ENCODE assay signal across 9 mouse cellular contexts in the genomic region with DNA sequence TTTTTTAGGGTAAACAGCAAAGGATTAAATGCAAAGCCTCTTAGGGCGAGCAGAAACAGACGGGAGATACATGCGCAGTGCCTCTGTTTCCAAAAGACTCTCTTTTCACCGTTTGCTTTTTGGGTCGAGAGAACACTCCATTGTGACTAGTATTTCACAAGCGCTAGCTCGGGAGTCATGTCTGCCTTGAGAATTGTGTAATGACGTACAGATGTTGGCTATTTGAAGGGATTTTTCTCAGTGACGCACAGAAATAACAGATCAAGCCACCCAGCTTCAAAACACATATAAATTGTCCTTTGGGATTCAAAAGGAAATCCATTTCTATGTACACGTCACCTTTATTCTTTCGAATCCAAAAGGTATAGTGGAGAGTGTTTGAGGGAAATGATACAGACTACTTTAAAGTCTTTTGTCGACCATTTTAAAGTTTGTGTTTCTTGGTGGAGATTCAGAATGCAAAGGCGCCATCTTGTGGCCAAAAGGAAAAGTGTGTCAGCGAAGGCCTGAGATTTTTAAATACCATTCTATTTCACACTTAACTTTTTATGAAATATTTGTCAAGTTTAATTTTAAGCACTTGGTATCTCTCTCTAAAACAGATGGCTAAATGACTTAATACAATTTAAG.
A peak's percentile ranks its signal among the peaks of the same experiment; 100 is the strongest.
DNase-seq lines count a peak whose midpoint lies in the region; ATAC-seq and TF ChIP-seq lines count a peak whose summit lies in the region.
"Had no signal": no experiment of that assay in that cellular context is flagged by ENCODE, and none has a peak within 500 bp of the region (broad histone marks: within the 10 kb centered on the region; RNA-seq: fewer than 3 reads in every experiment).

No protein-coding gene starts in this region.

- peak; percentile 93 for TF ChIP-seq CTCF in layer of hippocampus, adult 2 months (conservative IDR thresholded peaks at IDR 0.05)

- WGBS in heart, embryonic 14.5 days = 48% methylated on average over 14 of the region's 14 CpGs
- WGBS in heart, embryonic 11.5 days (ENCODE audit: insufficient replicate concordance) = 50% methylated on average over 14 of the region's 14 CpGs
- 54% methylated on average over 14 of the region's 14 CpGs for WGBS in midbrain, embryonic 10.5 days

- no peak overlapping the region for H3K27ac ChIP-seq in heart, embryonic 14.5 days (replicated peaks in 1 of 2; ENCODE audit: control insufficient read depth in 1 of 2, insufficient read depth in 1 of 2, low read depth in 2 of 2, low read length in 2 of 2)
- no peak overlapping the region for H3K27ac ChIP-seq in heart, embryonic 11.5 days (ENCODE audit: low read depth, low read length)
- H3K27ac ChIP-seq in layer of hippocampus, adult 2 months = no peak overlapping the region
- H3K27ac ChIP-seq in midbrain, embryonic 10.5 days (replicated peaks) = no peak overlapping the region

- H3K9ac ChIP-seq in heart, embryonic 14.5 days (ENCODE audit: low read length) = no peak overlapping the region
- H3K9ac ChIP-seq in heart, embryonic 11.5 days (ENCODE audit: low read depth, low read length) = no peak overlapping the region

- H3K4me3 ChIP-seq in heart, embryonic 14.5 days (ENCODE audit: control insufficient read depth in 1 of 2, insufficient read depth in 1 of 2, low read depth in 1 of 2, low read length in 2 of 2) = no peak overlapping the region
- H3K4me3 ChIP-seq in heart, embryonic 11.5 days (ENCODE audit: low read depth, low read length) = no peak overlapping the region
- H3K4me3 ChIP-seq in layer of hippocampus, adult 2 months = no peak overlapping the region; the same call in 1 of the 2 replicates
- no peak overlapping the region for H3K4me3 ChIP-seq in midbrain, embryonic 10.5 days
- H3K4me3 ChIP-seq: myocyte had no signal

- H3K4me1 ChIP-seq in heart, embryonic 14.5 days (ENCODE audit: control insufficient read depth in 2 of 2, insufficient read depth in 2 of 2, low read length in 2 of 2) = no peaks in the 10 kb centered on the region
- H3K4me1 ChIP-seq in heart, embryonic 11.5 days (ENCODE audit: control insufficient read depth, insufficient read depth, low read length) = no peaks in the 10 kb centered on the region
- H3K4me1 ChIP-seq in midbrain, embryonic 10.5 days = no peaks in the 10 kb centered on the region

- H3K27me3 ChIP-seq in heart, embryonic 14.5 days (ENCODE audit: control insufficient read depth, insufficient read depth, low read length) = no peaks in the 10 kb centered on the region
- H3K27me3 ChIP-seq in heart, embryonic 11.5 days (ENCODE audit: control insufficient read depth, insufficient read depth, low read length) = no peaks in the 10 kb centered on the region
- no peaks in the 10 kb centered on the region for H3K27me3 ChIP-seq in midbrain, embryonic 10.5 days (ENCODE audit: low read depth, poor library complexity, severe bottlenecking)

- H3K36me3 ChIP-seq in heart, embryonic 14.5 days (ENCODE audit: control insufficient read depth, insufficient read depth, low read length) = no peaks in the 10 kb centered on the region
- H3K36me3 ChIP-seq in heart, embryonic 11.5 days (ENCODE audit: control insufficient read depth, insufficient read depth, low read length) = no peaks in the 10 kb centered on the region
- no peaks in the 10 kb centered on the region for H3K36me3 ChIP-seq in midbrain, embryonic 10.5 days

- peak; percentile 81 for DNase-seq in brain, adult 2 months (ENCODE audit: low read depth, low spot score)
- peak; percentile 53 to 61 for DNase-seq in layer of hippocampus, adult 2 months (ENCODE audit: low spot score in 2 of 2)
- DNase-seq in midbrain, embryonic 10.5 days (ENCODE audit: low spot score) = peak; percentile 38
- peak; percentile 53 for DNase-seq in thymus, postnatal 4 days

- H3K9me3 ChIP-seq in heart, embryonic 14.5 days (ENCODE audit: control insufficient read depth, low read length) = 0 out of 2 replicates have a peak, but pooled peaks cover 6% of the 10 kb centered on the region
- H3K9me3 ChIP-seq in heart, embryonic 11.5 days (replicated peaks; ENCODE audit: control insufficient read depth, low read length) = no peaks in the 10 kb centered on the region
- H3K9me3 ChIP-seq in midbrain, embryonic 10.5 days (replicated peaks) = no peaks in the 10 kb centered on the region

- peak overlapping the region; percentile 24; the same call in 1 of the 2 replicates for H3K4me2 ChIP-seq in heart, embryonic 14.5 days (ENCODE audit: low read length)
- H3K4me2 ChIP-seq in heart, embryonic 11.5 days = no peak overlapping the region

- no peak for ATAC-seq in heart, embryonic 14.5 days (ENCODE audit: insufficient number of reproducible peaks, insufficient read depth, low FRiP score, low read depth)
- no peak for ATAC-seq in heart, embryonic 11.5 days (replicated peaks; ENCODE audit: insufficient number of reproducible peaks, low FRiP score, low TSS enrichment)
- ATAC-seq in CD4-positive, CD25-positive, alpha-beta regulatory T cell, adult 4 months = peak; percentile 43
- peak; percentile 77 for ATAC-seq in frontal cortex, adult (ENCODE audit: low TSS enrichment)

Comparison
In these comparisons a context has a peak if more than half of its experiments do, and no peak if none do; other contexts are left out.
1. ATAC-seq: peak in CD4-positive, CD25-positive, alpha-beta regulatory T cell, adult 4 months (single experiment) and frontal cortex, adult (single experiment); none in heart, embryonic 14.5 days (single experiment) and heart, embryonic 11.5 days (single experiment).
2. Peak in every context shown above with its lines, with median percentiles within 50 percentile points of each other: DNase-seq.